Mouse (Mus musculus) forebrain, embryonic 15.5 days (tissue): ENCODE results near the gene Rpl3. TPM values are rescaled to one million over a fixed set of nuclear protein-coding genes. Genes with fewer than 3 reads are reported as not detected.

Source experiments
- ATAC-seq: fragments of 200-750 bp; cut with Nextera tagmentation; replicated peaks from 2 replicates; pipeline ENCODE4 v1.8.0; 2017; ENCODE audit warnings: mild to moderate bottlenecking, moderate TSS enrichment, moderate library complexity
- H3K27ac ChIP-seq: fragments of 300-500 bp; sonication (generic); replicated peaks from 2 replicates; pipeline ENCODE4 v1.5.1; 2015; ENCODE audit warnings: mild to moderate bottlenecking, inconsistent platforms
- H3K27me3 ChIP-seq: fragments of 300-500 bp; sonication (generic); 2 replicates; pipeline ENCODE4 v1.6.1; 2015; ENCODE audit warnings: inconsistent platforms
- H3K36me3 ChIP-seq: fragments of 300-500 bp; sonication (generic); 2 replicates; pipeline ENCODE4 v1.6.1; 2015; ENCODE audit warnings: mild to moderate bottlenecking, inconsistent platforms
- H3K4me1 ChIP-seq: fragments of 300-500 bp; sonication (generic); 2 replicates; pipeline ENCODE4 v1.6.1; 2015; ENCODE audit warnings: inconsistent platforms
- H3K4me2 ChIP-seq: fragments of 300-500 bp; sonication (generic); replicated peaks from 2 replicates; pipeline ENCODE4 v1.6.1; 2015; ENCODE audit warnings: mild to moderate bottlenecking, inconsistent platforms
- H3K4me3 ChIP-seq: fragments of 300-500 bp; sonication (generic); 2 replicates; pipeline ENCODE4 v1.5.1; 2015; ENCODE audit warnings: mild to moderate bottlenecking, inconsistent platforms
- H3K9ac ChIP-seq: fragments of 300-500 bp; sonication (generic); replicated peaks from 2 replicates; pipeline ENCODE4 v1.6.1; 2015; ENCODE audit warnings: mild to moderate bottlenecking, inconsistent platforms
- H3K9me3 ChIP-seq: fragments of 300-500 bp; sonication (generic); 2 replicates; pipeline ENCODE4 v1.6.1; 2016; ENCODE audit warnings: inconsistent platforms
- WGBS: fragments of 180-500 bp; shearing (Covaris S2); methylation state at CpG from one replicate; pipeline ENCODE4 v1.1.7; 2015; ENCODE audit warnings: mixed read lengths; 5-methylcytosine and 5-hydroxymethylcytosine counted together
- polyA plus RNA-seq: library from polyadenylated mRNA; unstranded; fragments of >200 nt; fragmentation: Nextera tagmentation; extraction: Ambion mirVana; gene quantifications from 2 replicates; pipeline ENCODE4 v1.2.1, GENCODE M21; 2015

Gene Rpl3
- 641 and 670 TPM in 2 replicates for polyA plus RNA-seq

DNA sequence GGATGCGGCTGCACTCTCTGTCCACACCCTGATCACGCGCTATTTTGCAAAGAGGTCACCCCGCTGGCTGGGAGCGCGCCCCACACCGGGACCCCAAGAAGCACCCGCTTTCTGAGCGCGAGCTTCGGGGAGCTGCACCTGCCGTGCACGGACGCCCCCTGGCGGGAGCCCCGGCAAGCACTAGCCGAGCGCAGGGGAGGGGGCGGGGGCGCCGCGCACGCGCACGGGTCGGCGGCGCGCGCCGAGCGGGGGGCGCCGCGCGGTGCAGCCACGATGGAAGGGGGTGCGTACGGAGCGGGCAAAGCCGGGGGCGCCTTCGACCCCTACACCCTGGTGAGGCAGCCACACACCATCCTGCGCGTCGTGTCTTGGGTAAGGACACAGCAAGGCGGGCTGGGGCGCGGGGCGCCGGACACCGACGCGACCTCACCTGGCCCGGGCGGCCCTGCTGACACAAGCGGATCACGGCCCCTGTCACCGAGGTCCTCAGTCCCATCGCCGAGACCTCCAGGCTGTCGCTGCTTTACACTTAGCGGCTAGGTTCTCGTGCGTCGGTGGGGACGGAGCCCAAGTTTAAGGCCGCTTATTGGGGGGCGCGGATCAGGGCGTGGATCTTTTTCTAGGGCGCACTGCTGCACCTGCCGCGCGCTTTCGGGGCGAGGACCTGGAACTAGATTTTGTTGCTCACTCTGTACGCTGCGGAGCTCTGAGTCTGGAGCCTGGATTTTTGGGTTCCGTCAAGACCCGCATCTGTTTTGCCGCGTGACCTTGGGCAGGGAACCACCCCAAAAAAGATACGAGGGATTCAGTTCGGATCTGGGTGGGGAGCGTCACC, at the start of gene Rpl3, which contains the start of gene Syngr1:
Gene Rpl3 (minus strand): TSS at position 748 of the 835 bp plus-strand sequence.
Gene Syngr1 (plus strand): TSS at position 214 of the 835 bp plus-strand sequence.
- no peaks in the 10 kb centered on the region for H3K9me3 ChIP-seq
- peak; percentile 75 for ATAC-seq
- peak within 1 kb of the TSS; percentile 75 for H3K4me3 ChIP-seq
- peak within 1 kb of the TSS; percentile 81 for H3K9ac ChIP-seq
- no peaks in the 10 kb centered on the region for H3K27me3 ChIP-seq
- H3K4me1 ChIP-seq, result peaks cover 21% of the 10 kb centered on the region
- no peaks in the 10 kb centered on the region for H3K36me3 ChIP-seq
- under 1% methylated on average over 83 of the region's 86 CpGs for WGBS
- peak within 1 kb of the TSS; percentile 58 for H3K4me2 ChIP-seq
- peak within 1 kb of the TSS; percentile 35; the same call in 1 of the 2 replicates for H3K27ac ChIP-seq

GRCm38 (mm10) chr15:80140878-80141277, 49.2 kb upstream of the Rpl3 start:
- 95% methylated on average over 3 of the region's 3 CpGs for WGBS
- H3K27me3 ChIP-seq, result no peaks in the 10 kb centered on the region
- H3K4me1 ChIP-seq, result 0 out of 2 replicates have a peak, but pooled peaks cover 3% of the 10 kb centered on the region
- no peak overlapping the region for H3K27ac ChIP-seq
- H3K4me2 ChIP-seq, result no peak overlapping the region
- H3K9ac ChIP-seq, result no peak overlapping the region
- H3K9me3 ChIP-seq, result no peaks in the 10 kb centered on the region
- no peak for ATAC-seq
- H3K4me3 ChIP-seq, result no peak overlapping the region
- H3K36me3 ChIP-seq, result peaks cover 11% of the 10 kb centered on the region

- no peak for ATAC-seq
- peaks cover 11% of the 10 kb centered on the region for H3K36me3 ChIP-seq
- no peak overlapping the region for H3K4me2 ChIP-seq
- 0 out of 2 replicates have a peak, but pooled peaks cover 3% of the 10 kb centered on the region for H3K4me1 ChIP-seq
- no peak overlapping the region for H3K4me3 ChIP-seq
- no peaks in the 10 kb centered on the region for H3K27me3 ChIP-seq
- H3K27ac ChIP-seq, result no peak overlapping the region
- no peak overlapping the region for H3K9ac ChIP-seq
- no peaks in the 10 kb centered on the region for H3K9me3 ChIP-seq
- WGBS, result 99% methylated on average over 2 of the region's 2 CpGs
Observed at GRCm38 (mm10) chr15:80140302-80140701, 48.6 kb upstream of the Rpl3 start.

DNA sequence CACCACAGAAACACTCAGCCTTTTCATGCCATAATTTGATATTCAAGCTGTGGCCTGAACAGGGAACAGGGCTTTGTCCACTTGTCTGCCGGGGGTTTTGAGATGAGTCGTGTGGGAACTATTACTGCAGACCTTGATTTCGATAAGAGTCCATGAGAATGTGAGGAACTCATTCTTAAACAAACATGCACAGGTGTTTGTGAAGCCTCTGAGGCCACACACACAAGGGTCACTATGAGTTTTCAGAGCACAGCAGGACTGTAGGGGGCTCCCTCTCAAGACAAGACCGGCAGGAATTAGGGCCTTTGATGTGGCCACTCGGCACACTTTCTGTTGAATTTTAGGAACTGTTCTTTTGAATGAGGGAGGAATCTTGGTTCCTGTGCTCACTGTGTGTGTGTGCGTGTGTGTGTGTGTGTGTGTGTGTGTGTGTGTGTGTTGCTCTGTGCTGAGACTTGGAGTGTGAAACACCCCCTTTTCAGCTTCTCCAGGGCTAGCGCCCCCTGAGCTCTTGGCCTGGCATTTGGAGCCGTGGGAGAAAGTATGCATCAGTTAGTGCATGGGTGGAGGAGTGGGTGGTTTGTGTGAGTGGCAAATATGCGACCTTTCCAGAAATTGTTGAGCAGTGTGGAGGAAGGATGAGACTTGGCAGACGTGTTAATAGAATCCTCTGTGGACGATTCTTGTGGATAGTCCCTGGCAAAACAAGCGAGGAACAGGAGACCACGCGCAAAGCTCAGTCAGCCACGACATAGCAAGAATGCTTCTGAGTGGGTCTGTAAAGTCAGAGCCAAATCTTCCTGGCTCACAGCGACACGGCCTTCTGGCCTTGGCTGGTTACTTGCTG, 46.5 kb upstream of the Rpl3 start:
- 69% methylated on average over 17 of the region's 17 CpGs for WGBS
- no peaks in the 10 kb centered on the region for H3K9me3 ChIP-seq
- H3K36me3 ChIP-seq, result peaks cover 11% of the 10 kb centered on the region
- no peak overlapping the region for H3K4me3 ChIP-seq
- peaks cover 19% of the 10 kb centered on the region for H3K4me1 ChIP-seq
- H3K9ac ChIP-seq, result no peak overlapping the region
- H3K27me3 ChIP-seq, result no peaks in the 10 kb centered on the region
- no peak for ATAC-seq
- H3K27ac ChIP-seq, result 0 out of 2 replicates have a peak overlapping the region, but pooled peaks have one; percentile 23
- H3K4me2 ChIP-seq, result no peak overlapping the region

DNA sequence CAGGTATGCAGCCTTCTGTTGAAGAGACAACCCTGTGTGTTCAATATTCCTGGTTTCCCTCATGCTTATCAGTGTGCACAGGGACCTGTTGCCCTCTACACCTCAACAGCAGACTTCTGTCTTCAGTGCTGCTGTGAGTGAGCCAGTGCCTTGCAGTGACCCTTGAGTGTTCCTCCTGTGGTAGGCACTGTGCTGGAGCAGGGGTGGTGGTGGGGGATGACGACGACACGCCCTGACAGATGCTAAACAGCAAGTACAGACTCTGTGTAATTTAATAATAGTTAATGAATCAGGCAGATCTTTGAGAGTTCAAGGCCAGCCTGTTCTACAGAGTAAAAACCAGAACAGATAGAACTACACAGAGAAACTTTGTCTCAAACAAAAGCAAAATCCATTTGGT, 45.0 kb upstream of the Rpl3 start:
- Histone ChIP-seq H3K4me2 (no peak overlapping the region), H3K36me3 (peaks cover 5% of the 10 kb centered on the region; the same call in 1 of the 2 replicates), H3K27me3 (no peaks in the 10 kb centered on the region), H3K9ac (no peak overlapping the region), H3K4me3 (no peak overlapping the region), H3K27ac (no peak overlapping the region), H3K4me1 (peaks cover 19% of the 10 kb centered on the region), H3K9me3 (no peaks in the 10 kb centered on the region)
- ATAC-seq, result no peak
- 96% methylated on average over 3 of the region's 3 CpGs for WGBS

DNA sequence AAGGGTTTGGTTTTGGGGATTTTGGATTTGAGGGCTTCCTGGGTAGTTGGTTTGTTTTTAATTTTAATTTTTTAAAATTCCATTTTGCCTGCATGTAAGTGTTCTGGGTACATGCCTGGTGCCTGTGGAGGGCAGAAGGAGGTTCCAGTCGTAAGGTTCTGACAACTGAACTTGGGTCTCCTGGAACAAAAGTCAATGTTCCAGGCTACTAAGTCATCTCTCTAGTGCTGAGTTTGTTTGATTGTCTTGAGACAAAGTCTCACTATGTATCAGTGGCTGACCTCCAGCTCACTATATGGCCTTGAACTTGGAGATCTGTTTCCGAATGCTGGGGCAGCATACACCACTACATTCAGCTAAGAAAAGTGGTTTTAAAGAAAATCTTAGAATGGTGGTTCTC, 43.8 kb upstream of the Rpl3 start:
- Histone ChIP-seq H3K4me2 (no peak overlapping the region), H3K9me3 (no peaks in the 10 kb centered on the region), H3K27me3 (no peaks in the 10 kb centered on the region), H3K36me3 (no peaks in the 10 kb centered on the region), H3K4me3 (no peak overlapping the region), H3K27ac (no peak overlapping the region), H3K4me1 (peaks cover 19% of the 10 kb centered on the region), H3K9ac (no peak overlapping the region)
- 90% methylated on average over 2 of the region's 2 CpGs for WGBS
- ATAC-seq, result no peak

GRCm38 (mm10) chr15:80134450-80134847, 42.8 kb upstream of the Rpl3 start:
- 76% methylated on average over 9 of the region's 9 CpGs for WGBS
- Histone ChIP-seq H3K9ac (peak overlapping the region; percentile 83), H3K27ac (0 out of 2 replicates have a peak overlapping the region, but pooled peaks have one; percentile 15), H3K4me1 (peaks cover 19% of the 10 kb centered on the region), H3K9me3 (no peaks in the 10 kb centered on the region), H3K36me3 (no peaks in the 10 kb centered on the region), H3K4me3 (peak overlapping the region; percentile 84), H3K27me3 (no peaks in the 10 kb centered on the region), H3K4me2 (peak overlapping the region; percentile 86)
- ATAC-seq, result no peak

DNA sequence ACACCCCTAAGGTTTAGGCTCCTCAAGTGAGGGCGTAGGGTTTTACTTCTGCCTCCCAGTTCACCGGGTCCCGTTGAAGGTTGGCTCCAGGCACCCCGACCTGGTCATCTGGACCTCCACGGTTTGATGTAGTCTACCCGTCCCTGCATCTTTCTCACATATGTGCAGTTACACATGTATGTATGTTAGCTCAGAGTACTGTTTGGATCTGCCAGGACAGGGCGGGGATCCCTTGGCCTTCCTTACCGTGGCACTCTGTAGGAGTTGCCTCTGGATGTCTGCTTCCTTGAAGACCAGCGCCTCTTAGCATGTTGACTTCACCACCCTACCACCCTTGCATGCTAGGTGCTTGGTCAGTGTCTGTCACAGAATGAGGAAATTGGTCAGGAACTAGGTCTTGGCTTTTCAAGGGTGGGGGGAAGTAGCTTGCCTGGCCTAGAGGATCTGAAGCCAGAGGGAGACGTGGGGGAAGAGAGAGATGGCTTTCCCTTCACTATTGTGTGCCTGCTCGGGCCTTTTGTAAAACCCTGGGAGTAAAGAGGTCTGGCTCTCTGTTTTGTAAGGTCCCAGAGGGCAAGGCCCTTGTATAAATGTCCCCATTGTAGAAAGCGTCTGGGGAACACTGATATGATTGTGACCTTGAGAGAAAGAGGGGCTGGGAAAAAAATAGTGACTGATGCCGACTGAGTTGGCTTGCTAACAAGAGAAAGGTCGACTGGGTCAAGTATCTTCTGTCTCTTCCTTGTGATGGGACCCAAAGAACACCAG, 42.2 kb upstream of the Rpl3 start:
- Histone ChIP-seq H3K4me3 (peak overlapping the region; percentile 84), H3K9ac (peak overlapping the region; percentile 83), H3K4me1 (peaks cover 19% of the 10 kb centered on the region), H3K27me3 (no peaks in the 10 kb centered on the region), H3K36me3 (no peaks in the 10 kb centered on the region), H3K4me2 (peak overlapping the region; percentile 86), H3K9me3 (no peaks in the 10 kb centered on the region), H3K27ac (peak overlapping the region; percentile 98)
- peak; percentile 9; the same call in 1 of the 2 replicates for ATAC-seq
- WGBS, result 13% methylated on average over 14 of the region's 14 CpGs

DNA sequence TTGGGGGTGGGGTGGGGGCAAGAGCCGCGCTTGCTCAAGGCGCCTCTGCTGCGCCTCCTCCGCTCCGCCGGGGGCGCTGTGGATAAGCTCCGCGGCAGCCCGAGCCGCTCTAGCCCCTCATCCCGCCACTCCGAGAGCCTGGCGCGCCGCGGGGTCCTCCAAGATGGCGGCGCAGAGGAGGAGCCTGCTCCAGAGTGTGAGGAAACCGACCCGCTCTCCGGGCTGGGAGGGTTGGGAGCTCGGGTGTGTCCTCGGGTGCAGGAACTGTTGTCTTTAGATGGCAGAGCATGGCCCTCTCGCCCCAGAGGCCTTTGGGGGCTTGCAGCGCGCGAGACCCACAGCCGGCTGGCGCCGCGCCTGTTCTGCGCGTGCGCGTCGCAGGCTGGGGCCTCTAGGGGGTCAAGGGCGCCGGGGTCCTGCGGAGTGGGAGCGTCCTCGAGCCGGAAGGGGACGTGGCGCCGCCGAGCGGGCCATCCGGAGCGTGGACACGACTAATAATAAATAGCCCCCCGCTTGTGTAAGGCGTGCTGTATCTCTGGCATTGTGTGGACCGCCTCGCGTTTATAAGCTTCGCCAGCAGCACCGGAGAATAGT, 41.4 kb upstream of the Rpl3 start, which contains the start of gene Tab1:
Gene Tab1 (plus strand): TSS at position 135 of the 594 bp plus-strand sequence.
- Histone ChIP-seq H3K4me2 (peak within 1 kb of the TSS; percentile 86), H3K9ac (peak within 1 kb of the TSS; percentile 83), H3K27me3 (no peaks in the 10 kb centered on the region), H3K4me3 (peak within 1 kb of the TSS; percentile 84), H3K9me3 (no peaks in the 10 kb centered on the region), H3K27ac (peak within 1 kb of the TSS; percentile 98), H3K4me1 (peaks cover 16% of the 10 kb centered on the region), H3K36me3 (no peaks in the 10 kb centered on the region)
- ATAC-seq, result peak; percentile 96
- WGBS, result under 1% methylated on average over 53 of the region's 59 CpGs

DNA sequence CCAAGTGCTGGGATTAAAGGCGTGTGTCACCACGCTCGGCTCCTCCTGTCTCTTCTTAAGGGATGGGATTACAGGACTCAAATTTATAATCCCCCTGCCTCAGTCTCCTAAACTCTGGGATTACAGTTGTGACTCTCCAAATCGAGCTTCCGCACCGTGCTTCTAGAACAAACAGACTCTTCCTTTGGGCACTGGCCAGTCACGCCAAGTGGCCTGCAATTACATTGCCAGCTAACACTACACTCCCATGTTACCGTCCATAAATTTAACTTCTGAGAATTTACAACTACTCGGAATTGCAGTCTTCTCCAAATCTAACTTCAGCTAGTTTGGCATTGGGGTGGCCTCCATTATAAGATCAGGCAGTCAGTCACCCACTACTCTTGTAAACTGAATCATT, 40.8 kb upstream of the Rpl3 start:
- Histone ChIP-seq H3K27me3 (no peaks in the 10 kb centered on the region), H3K9me3 (no peaks in the 10 kb centered on the region), H3K9ac (no peak overlapping the region; the same call in 1 of the 2 replicates), H3K4me3 (peak overlapping the region; percentile 84), H3K4me2 (peak overlapping the region; percentile 86), H3K27ac (no peak overlapping the region), H3K4me1 (peaks cover 16% of the 10 kb centered on the region), H3K36me3 (no peaks in the 10 kb centered on the region)
- 83% methylated on average over 9 of the region's 9 CpGs for WGBS
- no peak for ATAC-seq

DNA sequence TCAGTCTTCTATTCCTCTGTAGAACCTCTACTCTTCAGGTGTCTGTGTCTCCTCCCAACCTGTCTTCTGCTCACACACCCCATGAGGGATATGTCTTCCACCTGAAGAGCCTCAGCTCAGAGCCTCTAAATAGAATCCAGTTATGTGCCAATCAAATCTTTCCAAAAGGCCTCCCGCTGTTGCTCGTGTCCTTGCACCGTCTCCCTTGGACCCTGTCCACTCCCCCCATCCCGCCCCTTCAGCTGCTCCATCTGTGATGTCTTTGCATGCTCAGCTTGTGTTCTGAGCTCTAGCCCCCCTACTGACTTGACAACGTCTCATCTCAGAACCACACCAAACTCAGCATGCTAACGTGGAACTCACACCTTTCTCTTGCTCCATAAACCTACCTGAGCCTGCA, 39.8 kb upstream of the Rpl3 start:
- Histone ChIP-seq H3K4me1 (peaks cover 16% of the 10 kb centered on the region), H3K27ac (no peak overlapping the region), H3K9ac (no peak overlapping the region), H3K9me3 (no peaks in the 10 kb centered on the region), H3K4me3 (no peak overlapping the region), H3K36me3 (no peaks in the 10 kb centered on the region), H3K4me2 (no peak overlapping the region), H3K27me3 (no peaks in the 10 kb centered on the region)
- 78% methylated on average over 6 of the region's 6 CpGs for WGBS
- no peak for ATAC-seq
